Mouse (Mus musculus) E14TG2a.4 (cell line): ENCODE results near the gene Gm20388.

Experiments used
- H3K27me3 ChIP-seq: 2 replicates; pipeline ENCODE4 v1.6.1; 2014; ENCODE audit warnings: low read length, control low read depth; ENCODE audit not compliant: insufficient read depth
- H3K36me3 ChIP-seq: 2 replicates; pipeline ENCODE4 v1.6.1; 2014; ENCODE audit warnings: low read length, control low read depth; ENCODE audit not compliant: insufficient read depth
- H3K4me1 ChIP-seq: replicated peaks from 2 replicates; pipeline ENCODE4 v1.6.1; 2014; ENCODE audit warnings: low read depth, low read length, control low read depth
- H3K4me3 ChIP-seq: replicated peaks from 2 replicates; pipeline ENCODE4 v1.5.1; 2014; ENCODE audit warnings: mild to moderate bottlenecking, low read length
- H3K9me3 ChIP-seq: 2 replicates; pipeline ENCODE4 v1.6.1; 2014; ENCODE audit warnings: low read length, control low read depth
- CTCF ChIP-seq: conservative IDR thresholded peaks from 2 replicates; pipeline ENCODE4 v1.5.1; 2014; ENCODE audit warnings: low read length
- NANOG ChIP-seq: IDR thresholded peaks from 2 replicates; pipeline ENCODE4 v1.6.1; 2014; ENCODE audit warnings: borderline replicate concordance, low read length, mixed read lengths
- POU5F1 ChIP-seq: IDR thresholded peaks from 2 replicates; pipeline ENCODE4 v1.6.1; 2014; ENCODE audit warnings: low read length, borderline replicate concordance

Gm20388 gene

DNA sequence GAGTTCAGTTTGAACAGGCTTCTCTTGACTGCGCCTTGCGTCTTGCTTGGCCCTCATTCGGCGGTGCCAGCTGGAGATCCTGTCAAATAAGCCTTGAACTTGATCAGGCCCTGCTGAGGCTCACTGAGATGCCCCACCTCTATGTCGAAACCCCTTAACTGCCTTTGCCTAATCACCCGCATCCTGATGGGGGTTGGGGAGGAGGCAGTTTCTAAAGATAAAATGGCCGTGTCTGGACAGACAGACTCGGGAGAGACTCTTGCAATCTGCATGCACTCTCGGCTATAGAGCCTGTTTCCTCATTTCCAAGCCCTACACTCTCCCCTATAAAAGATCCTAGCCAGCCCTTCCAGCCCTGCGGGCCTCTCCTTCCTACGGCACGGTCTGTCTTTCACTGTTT lies 2682.6 kb downstream of the Gm20388 start:
- H3K36me3 ChIP-seq = peaks cover 34% of the 10 kb centered on the region
- no peak overlapping the region for H3K4me3 ChIP-seq
- H3K9me3 ChIP-seq = no peaks in the 10 kb centered on the region
- H3K27me3 ChIP-seq = no peaks in the 10 kb centered on the region
- no peak for TF ChIP-seq POU5F1
- no peak for TF ChIP-seq CTCF
- no peak for TF ChIP-seq NANOG
- peaks cover 20% of the 10 kb centered on the region for H3K4me1 ChIP-seq

DNA sequence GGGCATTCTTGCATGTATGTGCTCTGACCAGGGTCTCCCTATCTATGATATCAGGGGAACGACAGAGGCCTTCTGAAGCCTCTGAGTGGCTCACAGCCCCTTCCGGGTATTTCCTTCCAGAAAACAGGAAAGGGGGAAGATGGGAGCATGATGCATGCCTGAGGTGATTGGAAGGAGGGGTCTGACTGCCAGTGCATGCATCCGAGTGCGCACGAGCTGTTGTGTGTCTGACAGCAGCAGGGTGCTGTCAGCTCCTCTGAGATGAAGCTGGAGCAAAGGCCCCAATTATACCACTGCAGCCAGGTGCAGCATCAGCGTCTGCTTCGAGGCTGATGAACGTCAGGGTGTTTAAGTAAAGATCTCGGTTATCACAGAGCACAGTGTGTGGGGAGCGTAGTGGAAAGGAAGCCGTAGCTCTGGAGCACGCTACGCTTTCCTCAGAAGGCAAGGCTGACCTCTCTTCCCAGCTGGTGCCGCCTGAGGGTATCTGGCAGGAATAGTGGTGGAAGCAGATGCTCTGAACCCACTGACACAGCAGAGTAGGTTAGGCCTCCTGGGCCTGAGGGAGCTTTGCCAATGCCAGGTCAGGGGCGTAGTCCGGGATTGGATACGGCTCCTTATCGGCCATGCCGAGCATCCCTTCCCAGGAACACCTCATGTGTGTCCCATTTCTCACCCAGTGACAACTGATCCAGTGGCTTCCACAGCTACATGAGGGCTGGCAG lies 2683.3 kb downstream of the Gm20388 start:
- Histone ChIP-seq H3K4me1 (peaks cover 20% of the 10 kb centered on the region), H3K36me3 (peaks cover 40% of the 10 kb centered on the region), H3K4me3 (no peak overlapping the region), H3K9me3 (no peaks in the 10 kb centered on the region), H3K27me3 (no peaks in the 10 kb centered on the region)
- no peak for TF ChIP-seq CTCF
- no peak for TF ChIP-seq NANOG
- TF ChIP-seq POU5F1 = no peak

DNA sequence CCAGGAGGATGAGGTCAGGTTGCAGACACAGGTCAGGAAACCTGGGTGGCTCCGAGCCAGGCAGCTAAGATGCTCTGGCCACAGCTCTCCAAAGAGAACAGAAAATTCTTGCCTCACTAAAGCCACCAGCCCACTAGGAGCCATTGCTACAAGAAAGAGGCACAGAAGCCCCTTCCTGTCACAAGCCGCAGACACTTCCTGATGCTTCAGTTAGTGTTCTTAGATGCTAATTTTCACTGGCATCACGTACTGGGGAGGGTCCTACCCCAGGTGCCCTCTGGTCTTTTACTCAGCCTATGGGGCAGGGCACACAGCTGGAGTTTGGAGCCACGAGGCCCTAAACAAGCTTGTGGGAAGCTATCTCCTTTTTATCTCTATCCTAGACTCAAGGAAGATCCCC lies 2685.4 kb downstream of the Gm20388 start:
- H3K4me1 ChIP-seq = peaks cover 20% of the 10 kb centered on the region
- no peaks in the 10 kb centered on the region for H3K9me3 ChIP-seq
- H3K27me3 ChIP-seq = no peaks in the 10 kb centered on the region; the same call in 1 of the 2 replicates
- no peak for TF ChIP-seq NANOG
- no peak for TF ChIP-seq POU5F1
- TF ChIP-seq CTCF = no peak
- H3K36me3 ChIP-seq = peaks cover 40% of the 10 kb centered on the region
- H3K4me3 ChIP-seq = no peak overlapping the region

DNA sequence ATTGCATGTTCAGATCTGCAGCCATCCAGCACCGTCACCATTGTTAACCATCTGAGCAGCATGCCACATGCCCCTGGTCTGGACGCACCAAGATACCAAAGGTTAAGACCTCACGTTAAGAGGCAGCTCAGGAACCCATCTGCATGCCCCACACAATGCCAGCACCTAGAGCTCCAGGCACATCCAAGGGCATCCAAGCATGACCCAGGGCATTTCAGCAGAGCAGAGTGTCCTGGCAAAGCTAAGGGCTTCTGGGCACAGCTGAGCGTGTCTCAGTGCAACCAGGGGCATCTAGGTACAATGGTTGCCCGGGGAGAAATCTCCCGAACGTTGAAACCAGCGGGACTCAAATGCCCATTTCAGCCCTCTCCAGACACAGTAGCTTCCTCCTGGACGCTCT lies 2690.0 kb downstream of the Gm20388 start:
- Histone ChIP-seq H3K36me3 (peaks cover 24% of the 10 kb centered on the region; the same call in 1 of the 2 replicates), H3K4me1 (peaks cover 3% of the 10 kb centered on the region), H3K4me3 (no peak overlapping the region), H3K27me3 (no peaks in the 10 kb centered on the region; the same call in 1 of the 2 replicates), H3K9me3 (no peaks in the 10 kb centered on the region)
- TF ChIP-seq NANOG (no peak), CTCF (no peak), POU5F1 (no peak)

DNA sequence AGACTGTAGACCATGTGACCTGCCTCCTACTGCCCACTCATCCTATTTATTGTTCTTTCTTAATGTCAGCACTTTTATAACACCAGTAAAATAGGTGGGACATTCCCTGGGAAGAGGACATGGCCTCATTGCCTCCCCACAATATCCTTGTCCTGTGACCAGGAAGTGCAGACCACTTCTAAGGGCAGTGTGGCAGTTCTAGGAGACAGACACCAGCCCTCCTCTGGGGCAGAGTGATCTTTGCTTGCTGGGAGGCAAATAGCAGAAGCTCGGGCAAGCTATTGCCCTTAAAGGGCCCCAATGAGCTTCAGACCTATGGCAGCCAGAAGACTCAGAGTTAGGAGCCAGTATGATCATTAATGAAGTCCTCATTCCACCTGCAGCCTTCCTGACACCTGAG lies 2694.0 kb downstream of the Gm20388 start:
- Histone ChIP-seq H3K4me1 (no peaks in the 10 kb centered on the region), H3K36me3 (no peaks in the 10 kb centered on the region), H3K27me3 (no peaks in the 10 kb centered on the region; the same call in 1 of the 2 replicates), H3K4me3 (no peak overlapping the region), H3K9me3 (no peaks in the 10 kb centered on the region)
- TF ChIP-seq POU5F1 (no peak), CTCF (no peak), NANOG (no peak)

DNA sequence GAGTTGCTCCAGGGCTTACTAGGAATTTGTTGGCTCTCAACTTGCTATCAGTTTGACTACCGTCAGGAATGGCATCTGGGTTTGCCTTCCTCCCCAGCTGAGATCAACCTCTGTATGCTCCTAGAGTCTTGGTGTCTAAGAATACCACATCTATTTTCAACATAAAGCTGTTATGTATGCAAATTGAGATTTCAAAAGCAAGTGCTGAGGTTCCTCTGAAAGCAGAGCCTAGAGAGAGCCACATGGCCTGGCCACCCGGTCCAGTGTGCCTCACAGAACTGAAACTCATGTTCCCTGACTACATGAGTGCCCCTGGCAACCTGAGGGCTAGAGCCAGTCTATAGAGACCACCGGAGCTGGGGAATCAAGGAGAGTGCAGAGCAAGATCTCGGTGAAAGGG lies 2694.7 kb downstream of the Gm20388 start:
- Histone ChIP-seq H3K9me3 (no peaks in the 10 kb centered on the region), H3K4me3 (no peak overlapping the region), H3K4me1 (peaks cover 3% of the 10 kb centered on the region; the same call in 1 of the 2 replicates), H3K36me3 (no peaks in the 10 kb centered on the region), H3K27me3 (no peaks in the 10 kb centered on the region)
- TF ChIP-seq CTCF (no peak), POU5F1 (no peak), NANOG (no peak)

DNA sequence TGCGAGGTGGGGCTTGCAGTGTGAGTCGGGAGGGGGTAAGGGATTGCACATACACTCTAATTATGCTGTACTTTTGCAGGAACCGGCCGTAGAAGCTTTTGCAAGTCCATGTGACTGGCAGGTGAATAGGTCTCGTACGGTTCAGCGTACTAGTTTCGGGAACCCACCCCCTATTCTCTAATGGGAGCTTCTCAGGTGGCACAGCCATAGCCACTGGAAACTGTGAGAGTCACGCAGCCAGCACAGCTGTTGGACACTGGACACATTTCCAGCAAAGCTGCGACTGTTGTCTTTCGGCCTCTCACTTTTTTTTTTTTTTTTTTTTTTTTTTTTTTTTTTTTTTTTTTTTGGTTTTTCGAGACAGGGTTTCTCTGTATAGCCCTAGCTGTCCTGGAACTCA lies 2696.2 kb downstream of the Gm20388 start:
- H3K9me3 ChIP-seq = no peaks in the 10 kb centered on the region
- H3K27me3 ChIP-seq = no peaks in the 10 kb centered on the region
- TF ChIP-seq CTCF = no peak
- no peak for TF ChIP-seq POU5F1
- no peak for TF ChIP-seq NANOG
- peaks cover 9% of the 10 kb centered on the region for H3K4me1 ChIP-seq
- no peak overlapping the region for H3K4me3 ChIP-seq
- no peaks in the 10 kb centered on the region for H3K36me3 ChIP-seq

DNA sequence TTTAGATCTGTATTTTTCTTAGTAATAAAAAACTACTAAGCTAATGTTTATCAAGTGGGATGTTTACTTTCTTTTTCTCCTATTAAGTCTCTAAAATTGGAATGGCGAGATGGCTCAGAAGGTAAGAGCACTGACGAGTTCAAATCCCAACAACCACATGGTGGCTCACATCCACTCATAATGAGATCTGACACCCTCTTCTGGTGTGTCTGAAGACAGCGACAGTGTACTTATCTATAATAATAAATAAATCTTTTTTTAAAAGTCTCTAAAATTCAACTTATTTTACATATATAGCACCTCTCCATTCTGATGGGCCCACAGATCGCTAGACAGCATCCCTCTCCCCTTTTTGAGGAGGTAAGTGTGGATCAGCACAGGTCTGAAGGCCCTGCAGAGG lies 2699.6 kb downstream of the Gm20388 start:
- H3K9me3 ChIP-seq = no peaks in the 10 kb centered on the region
- H3K27me3 ChIP-seq = no peaks in the 10 kb centered on the region
- H3K4me1 ChIP-seq = peaks cover 22% of the 10 kb centered on the region
- TF ChIP-seq CTCF (no peak), POU5F1 (no peak), NANOG (no peak)
- H3K36me3 ChIP-seq = peaks cover 20% of the 10 kb centered on the region
- H3K4me3 ChIP-seq = no peak overlapping the region

DNA sequence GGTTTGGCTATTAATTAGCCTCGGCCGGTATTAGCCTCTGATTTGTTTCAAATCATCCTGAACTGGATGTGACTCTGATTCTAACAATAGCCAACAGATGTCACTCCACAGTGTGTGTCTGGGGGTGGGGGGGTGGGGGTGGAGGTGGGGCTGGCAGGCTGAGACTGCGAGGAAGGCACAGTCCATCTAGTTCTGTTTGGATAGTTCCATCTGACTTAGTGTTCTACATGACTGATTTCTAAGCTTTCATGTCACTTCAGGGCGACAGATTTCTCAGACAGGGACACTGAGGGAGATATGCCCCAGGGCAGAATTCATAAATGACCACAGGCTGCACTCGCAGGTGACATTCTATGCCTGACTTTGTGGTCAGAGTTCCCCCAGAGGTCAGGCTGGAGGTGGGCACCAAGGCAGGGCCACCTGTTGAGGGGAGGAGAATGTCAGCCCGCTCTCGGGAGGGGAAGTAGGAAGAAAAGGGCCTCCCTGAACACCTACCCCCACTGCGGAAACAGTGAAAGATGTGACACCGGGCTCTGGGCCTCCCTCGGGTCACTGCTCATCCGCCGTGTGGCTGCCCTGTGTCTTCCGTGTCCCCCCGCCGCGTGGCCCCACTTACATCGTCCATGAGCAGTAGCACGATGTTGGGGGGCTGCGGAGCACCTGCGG lies 2700.1 kb downstream of the Gm20388 start:
- H3K4me1 ChIP-seq = peaks cover 22% of the 10 kb centered on the region

More for the DNA sequence above, 2700.1 kb downstream of the Gm20388 start:
- TF ChIP-seq POU5F1 = no peak
- no peak for TF ChIP-seq CTCF
- TF ChIP-seq NANOG = no peak
- no peaks in the 10 kb centered on the region for H3K9me3 ChIP-seq
- no peaks in the 10 kb centered on the region for H3K27me3 ChIP-seq
- H3K36me3 ChIP-seq = peaks cover 25% of the 10 kb centered on the region
- H3K4me3 ChIP-seq = peak overlapping the region; percentile 83
